Mouse (Mus musculus) thymus, adult 2 months (tissue): ENCODE measurements around the gene Pms2.

Experiments
- CTCF ChIP-seq: fragments of 200-500 bp; IDR thresholded peaks from 2 replicates; pipeline ENCODE4 v1.5.1; 2012; ENCODE audit warnings: mild to moderate bottlenecking, control low read depth, low read length, moderate library complexity, borderline replicate concordance; ENCODE audit not compliant: control insufficient read depth, poor library complexity, insufficient read depth; ENCODE audit errors: extremely low read depth
- POLR2A ChIP-seq: fragments of 200-500 bp; IDR thresholded peaks from 2 replicates; pipeline ENCODE4 v1.6.1; 2012; ENCODE audit warnings: mild to moderate bottlenecking, low read length, control low read depth, moderate library complexity; ENCODE audit not compliant: control insufficient read depth, poor library complexity, insufficient read depth; ENCODE audit errors: extremely low read depth

DNA sequence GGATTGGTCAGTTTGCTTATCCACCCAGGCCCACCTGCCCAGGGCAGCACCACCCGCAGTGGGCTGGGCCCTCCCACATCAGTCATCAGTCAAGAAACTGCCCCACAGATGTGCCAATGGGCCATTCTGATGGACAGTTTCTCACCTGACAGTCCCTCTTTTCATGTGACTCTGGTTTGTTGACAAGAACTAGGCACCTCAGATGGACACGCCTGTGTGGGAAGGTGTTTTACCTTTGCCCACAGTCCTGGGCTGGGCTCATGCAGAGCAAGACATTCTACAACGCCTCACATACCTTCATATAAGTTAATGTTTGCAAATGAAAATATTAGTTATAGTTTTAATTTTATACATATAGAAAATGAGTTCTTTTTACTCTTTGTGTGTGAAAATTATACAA is 8.4 kb downstream of the Pms2 start:
- no peak for TF ChIP-seq CTCF
- no peak for TF ChIP-seq POLR2A
